In the genomic region with DNA sequence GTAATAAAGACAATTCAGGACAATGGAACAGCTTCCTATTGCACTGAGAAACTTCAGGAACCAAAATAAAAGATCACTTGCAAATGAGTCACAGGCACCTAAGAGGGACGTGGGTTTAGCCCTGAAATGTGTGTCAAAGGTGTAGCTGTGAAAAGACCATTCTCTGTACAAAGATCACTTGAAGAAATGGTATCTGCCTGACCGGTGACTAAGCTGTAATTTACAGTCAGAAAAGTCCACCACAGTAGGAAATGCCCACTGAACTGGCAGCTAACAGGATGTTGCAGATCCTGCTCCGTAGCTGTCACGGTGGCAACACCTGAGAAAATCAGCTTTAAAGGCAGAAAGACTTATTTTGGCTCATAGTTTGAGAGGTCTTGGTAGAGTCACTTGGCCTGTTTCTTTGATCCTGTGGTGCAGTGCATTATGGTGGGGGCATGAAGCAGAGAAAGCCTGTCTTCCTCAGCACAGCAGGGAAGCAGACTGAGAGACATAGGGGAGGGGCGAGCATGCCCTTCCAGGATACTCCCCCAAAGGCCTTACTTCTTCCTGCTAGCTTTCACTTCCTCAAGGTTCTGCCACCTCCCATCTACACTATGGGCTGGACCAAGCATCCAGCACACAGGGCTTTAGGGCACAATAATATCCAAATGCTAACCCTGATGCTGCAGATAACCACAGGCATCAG, we compare ENCODE assay signal across 13 mouse cellular contexts. TPM values are rescaled to one million over a fixed set of nuclear protein-coding genes. Genes with fewer than 3 reads are reported as not detected.
DNase-seq lines count a peak whose midpoint lies in the region; ATAC-seq and TF ChIP-seq lines count a peak whose summit lies in the region.
"Had no signal": no experiment of that assay in that cellular context is flagged by ENCODE, and none has a peak within 500 bp of the region (broad histone marks: within the 10 kb centered on the region; RNA-seq: fewer than 3 reads in every experiment).

No protein-coding gene starts in this region.

- no peak for TF ChIP-seq EP300 in stomach, postnatal 0 days (optimal IDR thresholded peaks at IDR 0.05)

- 0 out of 2 replicates have a peak, but pooled peaks have one; percentile 33 for ATAC-seq in heart, embryonic 16.5 days (replicated peaks; ENCODE audit: extremely low read depth, insufficient read depth, low FRiP score)
- no peak for ATAC-seq in heart, embryonic 12.5 days (ENCODE audit: insufficient number of reproducible peaks, low FRiP score)
- ATAC-seq in intestine, postnatal 0 days, result peak; percentile 78
- ATAC-seq in stomach, postnatal 0 days (ENCODE audit: low FRiP score, low TSS enrichment), result peak; percentile 88

- H3K4me2 ChIP-seq in heart, embryonic 16.5 days (ENCODE audit: low read depth, low read length), result no peak overlapping the region
- no peak overlapping the region for H3K4me2 ChIP-seq in heart, embryonic 12.5 days
- H3K4me2 ChIP-seq in intestine, postnatal 0 days (replicated peaks; ENCODE audit: low read depth), result no peak overlapping the region
- H3K4me2 ChIP-seq in stomach, postnatal 0 days (replicated peaks; ENCODE audit: low read depth), result no peak overlapping the region
- H3K4me2 ChIP-seq: hindbrain, embryonic 12.5 days; limb, embryonic 12.5 days had no signal

- H3K36me3 ChIP-seq in heart, embryonic 16.5 days (ENCODE audit: control insufficient read depth, insufficient read depth), result no peaks in the 10 kb centered on the region
- H3K36me3 ChIP-seq in heart, embryonic 12.5 days, result 0 out of 2 replicates have a peak, but pooled peaks cover 3% of the 10 kb centered on the region
- no peaks in the 10 kb centered on the region for H3K36me3 ChIP-seq in intestine, postnatal 0 days (ENCODE audit: control insufficient read depth, insufficient read depth)
- no peaks in the 10 kb centered on the region for H3K36me3 ChIP-seq in stomach, postnatal 0 days (ENCODE audit: control insufficient read depth, insufficient read depth, low read length)
- H3K36me3 ChIP-seq in heart, embryonic 10.5 days, result no peaks in the 10 kb centered on the region; the same call in 1 of the 2 replicates
- H3K36me3 ChIP-seq: hindbrain, embryonic 12.5 days; limb, embryonic 12.5 days had no signal

- TF ChIP-seq CTCF in intestine, postnatal 0 days (IDR thresholded peaks at IDR 0.05; ENCODE audit: low read depth), result no peak
- TF ChIP-seq CTCF in stomach, postnatal 0 days (IDR thresholded peaks at IDR 0.05; ENCODE audit: low read depth), result no peak

- H3K4me3 ChIP-seq in heart, embryonic 16.5 days (ENCODE audit: low read length), result no peak overlapping the region
- H3K4me3 ChIP-seq in heart, embryonic 12.5 days, result no peak overlapping the region
- H3K4me3 ChIP-seq in intestine, postnatal 0 days (ENCODE audit: low read depth, low read length), result no peak overlapping the region
- H3K4me3 ChIP-seq in stomach, postnatal 0 days (ENCODE audit: low read depth, low read length), result no peak overlapping the region
- no peak overlapping the region for H3K4me3 ChIP-seq in heart, embryonic 10.5 days
- H3K4me3 ChIP-seq: forebrain, embryonic 10.5 days; hindbrain, embryonic 12.5 days; limb, embryonic 12.5 days had no signal

- DNase-seq in thymus, postnatal 14 days, result peak; percentile 48
- no peak for DNase-seq in thymus, postnatal 36 days
- DNase-seq in stomach, postnatal 0 days (ENCODE audit: low spot score), result peak; percentile 48
- no peak for DNase-seq in heart, embryonic 10.5 days (ENCODE audit: low spot score)
- DNase-seq in kidney, adult 9 months, result no peak
- DNase-seq: gastrocnemius, postnatal 25 days; right cerebral cortex, adult 18-20 months had no signal

- 69% methylated on average over 5 of the region's 5 CpGs for WGBS in heart, embryonic 16.5 days
- WGBS in heart, embryonic 12.5 days, result 71% methylated on average over 5 of the region's 5 CpGs
- WGBS in intestine, postnatal 0 days, result 40% methylated on average over 5 of the region's 5 CpGs
- 53% methylated on average over 5 of the region's 5 CpGs for WGBS in stomach, postnatal 0 days
- 74% methylated on average over 5 of the region's 5 CpGs for WGBS in heart, embryonic 10.5 days

- H3K9me3 ChIP-seq in heart, embryonic 16.5 days (replicated peaks; ENCODE audit: control insufficient read depth, low read length), result no peaks in the 10 kb centered on the region
- no peaks in the 10 kb centered on the region for H3K9me3 ChIP-seq in heart, embryonic 12.5 days (replicated peaks)
- H3K9me3 ChIP-seq in intestine, postnatal 0 days (ENCODE audit: control insufficient read depth), result no peaks in the 10 kb centered on the region
- no peaks in the 10 kb centered on the region for H3K9me3 ChIP-seq in stomach, postnatal 0 days (ENCODE audit: control insufficient read depth, low read length)
- no peaks in the 10 kb centered on the region for H3K9me3 ChIP-seq in heart, embryonic 10.5 days
- H3K9me3 ChIP-seq: forebrain, embryonic 10.5 days; hindbrain, embryonic 12.5 days; limb, embryonic 12.5 days had no signal

- no peak overlapping the region for H3K27ac ChIP-seq in heart, embryonic 16.5 days (ENCODE audit: low read length)
- no peak overlapping the region for H3K27ac ChIP-seq in heart, embryonic 12.5 days (ENCODE audit: poor library complexity, severe bottlenecking)
- peak overlapping the region; percentile 63 for H3K27ac ChIP-seq in intestine, postnatal 0 days (ENCODE audit: low read depth, low read length)
- H3K27ac ChIP-seq in stomach, postnatal 0 days (replicated peaks), result peak overlapping the region; percentile 83
- no peak overlapping the region for H3K27ac ChIP-seq in heart, embryonic 10.5 days
- H3K27ac ChIP-seq: forebrain, embryonic 10.5 days; hindbrain, embryonic 12.5 days; limb, embryonic 12.5 days had no signal

- peaks cover 14% of the 10 kb centered on the region for H3K4me1 ChIP-seq in heart, embryonic 16.5 days (ENCODE audit: control insufficient read depth, insufficient read depth, low read length)
- peaks cover 40% of the 10 kb centered on the region for H3K4me1 ChIP-seq in heart, embryonic 12.5 days (replicated peaks)
- H3K4me1 ChIP-seq in intestine, postnatal 0 days (replicated peaks; ENCODE audit: control insufficient read depth, insufficient read depth, low read length), result no peaks in the 10 kb centered on the region
- H3K4me1 ChIP-seq in stomach, postnatal 0 days (replicated peaks; ENCODE audit: control insufficient read depth, insufficient read depth), result no peaks in the 10 kb centered on the region
- H3K4me1 ChIP-seq in heart, embryonic 10.5 days, result peaks cover 32% of the 10 kb centered on the region

- H3K27me3 ChIP-seq in heart, embryonic 16.5 days (ENCODE audit: control insufficient read depth, insufficient read depth, low read length), result no peaks in the 10 kb centered on the region
- H3K27me3 ChIP-seq in heart, embryonic 12.5 days (replicated peaks), result no peaks in the 10 kb centered on the region
- no peaks in the 10 kb centered on the region for H3K27me3 ChIP-seq in intestine, postnatal 0 days (replicated peaks; ENCODE audit: control insufficient read depth, insufficient read depth, low read length)
- H3K27me3 ChIP-seq in stomach, postnatal 0 days (ENCODE audit: control insufficient read depth, insufficient read depth, low read length), result no peaks in the 10 kb centered on the region
- no peaks in the 10 kb centered on the region for H3K27me3 ChIP-seq in heart, embryonic 10.5 days (ENCODE audit: insufficient read depth, poor library complexity, severe bottlenecking)
- H3K27me3 ChIP-seq: hindbrain, embryonic 12.5 days; limb, embryonic 12.5 days had no signal

- no peak overlapping the region for H3K9ac ChIP-seq in heart, embryonic 16.5 days (ENCODE audit: low read length)
- H3K9ac ChIP-seq in heart, embryonic 12.5 days, result no peak overlapping the region
- no peak overlapping the region for H3K9ac ChIP-seq in intestine, postnatal 0 days (ENCODE audit: low read depth, low read length)
- H3K9ac ChIP-seq in stomach, postnatal 0 days (ENCODE audit: low read length), result no peak overlapping the region
- H3K9ac ChIP-seq: hindbrain, embryonic 12.5 days; limb, embryonic 12.5 days had no signal

RNA-seq across cellular contexts. Expression of a gene that starts 28.9 kb away (rescaled TPM):
- polyA plus RNA-seq in heart, embryonic 16.5 days (2015; fragmentation: Nextera tagmentation; extraction: Ambion mirVana), result 4.4 TPM in 2 replicates
- 4.9 and 5.7 TPM in 2 replicates for polyA plus RNA-seq in heart, embryonic 12.5 days (2016; fragmentation: Nextera tagmentation; extraction: Ambion mirVana)
- polyA plus RNA-seq in intestine, postnatal 0 days (2015; fragmentation: Nextera tagmentation; extraction: Ambion mirVana), result 3.5 and 3.6 TPM in 2 replicates
- polyA plus RNA-seq in stomach, postnatal 0 days (2015; fragmentation: Nextera tagmentation; extraction: Ambion mirVana), result 2.7 and 2.9 TPM in 2 replicates
- polyA plus RNA-seq in heart, embryonic 10.5 days (2016; fragmentation: Nextera tagmentation; extraction: Ambion mirVana), result 4.1 and 6.8 TPM in 2 replicates

Comparison
In these comparisons a context has a peak if more than half of its experiments do, and no peak if none do; other contexts are left out.
1. DNase-seq: peak in thymus, postnatal 14 days (single experiment) and stomach, postnatal 0 days (single experiment); none in thymus, postnatal 36 days (0 of 2), heart, embryonic 10.5 days (single experiment) and kidney, adult 9 months (single experiment).
2. H3K27ac ChIP-seq: peak in intestine, postnatal 0 days (single experiment) and stomach, postnatal 0 days (single experiment); none in heart, embryonic 16.5 days (single experiment), heart, embryonic 12.5 days (single experiment) and heart, embryonic 10.5 days (single experiment).